ENCODE assay signal across 20 mouse cellular contexts in genomic region chr8:106379357-106379756, GRCm38 (mm10). TPM values are rescaled to one million over a fixed set of nuclear protein-coding genes. Genes with fewer than 3 reads are reported as not detected.
DNase-seq lines count a peak whose midpoint lies in the region; ATAC-seq lines count a peak whose summit lies in the region.
"Had no signal": no experiment of that assay in that cellular context is flagged by ENCODE, and none has a peak within 500 bp of the region (broad histone marks: within the 10 kb centered on the region; RNA-seq: fewer than 3 reads in every experiment).

No protein-coding gene starts in this region.

- no peak overlapping the region for H3K4me3 ChIP-seq in heart, embryonic 11.5 days (ENCODE audit: low read depth, low read length)
- H3K4me3 ChIP-seq in lung, embryonic 16.5 days (ENCODE audit: low read length): no peak overlapping the region
- no peak overlapping the region for H3K4me3 ChIP-seq in kidney, embryonic 14.5 days (ENCODE audit: low read length)
- H3K4me3 ChIP-seq: forebrain, embryonic 13.5 days; hindbrain, embryonic 15.5 days; limb, embryonic 13.5 days; liver, embryonic 12.5 days; myocyte had no signal

- peak overlapping the region; percentile 24; the same call in 1 of the 2 replicates for H3K27ac ChIP-seq in heart, embryonic 11.5 days (ENCODE audit: low read depth, low read length)
- H3K27ac ChIP-seq in lung, embryonic 16.5 days (ENCODE audit: low read length): peak overlapping the region; percentile 62; the same call in 1 of the 2 replicates
- H3K27ac ChIP-seq in kidney, embryonic 14.5 days (ENCODE audit: low read depth, low read length): no peak overlapping the region
- H3K27ac ChIP-seq: forebrain, embryonic 13.5 days; hindbrain, embryonic 15.5 days; limb, embryonic 13.5 days; liver, embryonic 12.5 days; macrophage had no signal

- ATAC-seq in heart, embryonic 11.5 days (replicated peaks; ENCODE audit: insufficient number of reproducible peaks, low FRiP score, low TSS enrichment): no peak
- ATAC-seq in lung, embryonic 16.5 days (ENCODE audit: low read depth): no peak
- ATAC-seq in inflammation-experienced regulatory T-cells, adult 6 months: peak; percentile 56
- no peak for ATAC-seq in kidney, embryonic 14.5 days (ENCODE audit: low FRiP score, low TSS enrichment)
- ATAC-seq: forebrain, embryonic 13.5 days; liver, embryonic 12.5 days; midbrain, embryonic 16.5 days had no signal

- 75% methylated on average over 5 of the region's 5 CpGs for WGBS in heart, embryonic 11.5 days (ENCODE audit: insufficient replicate concordance)
- WGBS in lung, embryonic 16.5 days: 55% methylated on average over 5 of the region's 5 CpGs
- WGBS in kidney, embryonic 14.5 days: 84% methylated on average over 5 of the region's 5 CpGs

- H3K9ac ChIP-seq in heart, embryonic 11.5 days (ENCODE audit: low read depth, low read length): no peak overlapping the region
- no peak overlapping the region for H3K9ac ChIP-seq in lung, embryonic 16.5 days (ENCODE audit: low read length)
- no peak overlapping the region for H3K9ac ChIP-seq in kidney, embryonic 14.5 days (ENCODE audit: low read depth, low read length)
- H3K9ac ChIP-seq: forebrain, embryonic 13.5 days; hindbrain, embryonic 15.5 days; limb, embryonic 13.5 days; liver, embryonic 12.5 days had no signal

- H3K4me1 ChIP-seq in heart, embryonic 11.5 days (ENCODE audit: control insufficient read depth, insufficient read depth, low read length): peaks cover 14% of the 10 kb centered on the region
- peaks cover 23% of the 10 kb centered on the region for H3K4me1 ChIP-seq in lung, embryonic 16.5 days (replicated peaks; ENCODE audit: control insufficient read depth, insufficient read depth, low read length)
- H3K4me1 ChIP-seq in kidney, embryonic 14.5 days (ENCODE audit: control insufficient read depth, insufficient read depth, low read length): 0 out of 2 replicates have a peak, but pooled peaks cover 3% of the 10 kb centered on the region

- H3K27me3 ChIP-seq in heart, embryonic 11.5 days (ENCODE audit: control insufficient read depth, insufficient read depth, low read length): no peaks in the 10 kb centered on the region
- no peaks in the 10 kb centered on the region for H3K27me3 ChIP-seq in lung, embryonic 16.5 days (ENCODE audit: control insufficient read depth, insufficient read depth, low read depth, low read length)
- no peaks in the 10 kb centered on the region for H3K27me3 ChIP-seq in kidney, embryonic 14.5 days (ENCODE audit: control insufficient read depth, insufficient read depth, low read length)
- H3K27me3 ChIP-seq: forebrain, embryonic 13.5 days; hindbrain, embryonic 15.5 days; limb, embryonic 13.5 days; liver, embryonic 12.5 days had no signal

- DNase-seq in heart, postnatal 25 days (ENCODE audit: low spot score): no peak
- no peak for DNase-seq in lung, adult 18-20 months
- no peak for DNase-seq in kidney, adult 9 months
- DNase-seq: adrenal gland, postnatal 10 days; cerebellum, adult 2 months; cerebellum, postnatal 36 days; kidney, postnatal 4 days; lung, adult 2 months; thymus, postnatal 25 days had no signal

- no peaks in the 10 kb centered on the region for H3K9me3 ChIP-seq in heart, embryonic 11.5 days (replicated peaks; ENCODE audit: control insufficient read depth, low read length)
- no peaks in the 10 kb centered on the region for H3K9me3 ChIP-seq in lung, embryonic 16.5 days (ENCODE audit: control insufficient read depth, low read length)
- H3K9me3 ChIP-seq in kidney, embryonic 14.5 days (ENCODE audit: control insufficient read depth, low read length): no peaks in the 10 kb centered on the region
- H3K9me3 ChIP-seq: forebrain, embryonic 13.5 days; hindbrain, embryonic 15.5 days; limb, embryonic 13.5 days; liver, embryonic 12.5 days had no signal

- no peak overlapping the region for H3K4me2 ChIP-seq in heart, embryonic 11.5 days
- no peak overlapping the region for H3K4me2 ChIP-seq in lung, embryonic 16.5 days (ENCODE audit: low read depth, low read length)
- no peak overlapping the region for H3K4me2 ChIP-seq in kidney, embryonic 14.5 days (replicated peaks; ENCODE audit: low read depth, low read length)
- H3K4me2 ChIP-seq: forebrain, embryonic 13.5 days; hindbrain, embryonic 15.5 days; limb, embryonic 13.5 days; liver, embryonic 12.5 days had no signal

- no peaks in the 10 kb centered on the region for H3K36me3 ChIP-seq in heart, embryonic 11.5 days (ENCODE audit: control insufficient read depth, insufficient read depth, low read length)
- H3K36me3 ChIP-seq in lung, embryonic 16.5 days (ENCODE audit: control insufficient read depth, insufficient read depth, low read length): no peaks in the 10 kb centered on the region
- no peaks in the 10 kb centered on the region for H3K36me3 ChIP-seq in kidney, embryonic 14.5 days (ENCODE audit: control insufficient read depth, insufficient read depth, low read length)
- H3K36me3 ChIP-seq: hindbrain, embryonic 15.5 days; limb, embryonic 13.5 days; liver, embryonic 12.5 days had no signal

- intact Hi-C loops in heart, postnatal 25 days (cut with DNase I): no loop called here

RNA-seq across cellular contexts. Expression of gene Zfp90, which starts 35.8 kb away (rescaled TPM):
- 13.2 and 16.8 TPM in 2 replicates for polyA plus RNA-seq in heart, embryonic 11.5 days (2014; fragmentation: Nextera tagmentation; extraction: Ambion mirVana)
- 1 to 10 TPM; 3.0 to 3.7 TPM for total RNA-seq in heart, postnatal 25 days (2021)
- 16.0 and 17.1 TPM in 2 replicates for polyA plus RNA-seq in lung, embryonic 16.5 days (2015; fragmentation: Nextera tagmentation; extraction: Ambion mirVana)
- polyA plus RNA-seq in inflammation-experienced regulatory T-cells, adult 6 months (2017; shearing (Covaris generic)): 1 to 10 TPM; 2.6 to 5.2 (median 3.6) TPM
- 15.9 and 19.5 TPM in 2 replicates for polyA plus RNA-seq in kidney, embryonic 14.5 days (2014; fragmentation: Nextera tagmentation; extraction: Ambion mirVana)

RNA-seq across cellular contexts. Expression of gene Smpd3, which starts 41.6 kb away (rescaled TPM):
- 2.0 and 2.3 TPM in 2 replicates for polyA plus RNA-seq in heart, embryonic 11.5 days (2014; fragmentation: Nextera tagmentation; extraction: Ambion mirVana)
- 1 to 10 TPM; 3.6 to 4.9 TPM for total RNA-seq in heart, postnatal 25 days (2021)
- 1.9 and 2.6 TPM in 2 replicates for polyA plus RNA-seq in lung, embryonic 16.5 days (2015; fragmentation: Nextera tagmentation; extraction: Ambion mirVana)
- polyA plus RNA-seq in inflammation-experienced regulatory T-cells, adult 6 months (2017; shearing (Covaris generic)): not detected
- polyA plus RNA-seq in kidney, embryonic 14.5 days (2014; fragmentation: Nextera tagmentation; extraction: Ambion mirVana): 0.12 and 0.19 TPM in 2 replicates
